Mouse (Mus musculus): ENCODE data around the gene Fyb2.
"Not testable (repeated sequence)": the region's sequence is repeated elsewhere in the genome, so short reads cannot be mapped to it uniquely, and the experiment has no call there.

The Fyb2 gene

GRCm38 (mm10) chr4:105004649-105005048 lies 91.4 kb downstream of the Fyb2 start:
- in situ Hi-C loops (cut with MboI; ENCODE audit: low sequenced_read_pairs), result not testable (repeated sequence)

- in situ Hi-C loops (cut with MboI; ENCODE audit: low sequenced_read_pairs), result no loop called here
Measured at GRCm38 (mm10) chr4:105007360-105008018, 94.2 kb downstream of the Fyb2 start.

- in situ Hi-C loops (cut with MboI; ENCODE audit: low sequenced_read_pairs), result no loop called here
Measured at GRCm38 (mm10) chr4:105013718-105014117, 100.5 kb downstream of the Fyb2 start.

GRCm38 (mm10) chr4:105015496-105015895 lies 102.2 kb downstream of the Fyb2 start:
- in situ Hi-C loops (cut with MboI; ENCODE audit: low sequenced_read_pairs), result no loop called here

GRCm38 (mm10) chr4:105016006-105016613 lies 102.9 kb downstream of the Fyb2 start:
- in situ Hi-C loops (cut with MboI; ENCODE audit: low sequenced_read_pairs), result no loop called here

GRCm38 (mm10) chr4:105027278-105027677 lies 114.0 kb downstream of the Fyb2 start:
- in situ Hi-C loops (cut with MboI; ENCODE audit: low sequenced_read_pairs), result no loop called here

- in situ Hi-C loops (cut with MboI; ENCODE audit: low sequenced_read_pairs), result no loop called here
Measured at GRCm38 (mm10) chr4:105031104-105031503, 117.8 kb downstream of the Fyb2 start.

- in situ Hi-C loops (cut with MboI; ENCODE audit: low sequenced_read_pairs), result no loop called here
Measured at GRCm38 (mm10) chr4:105033153-105033552, 119.9 kb downstream of the Fyb2 start.

- in situ Hi-C loops (cut with MboI; ENCODE audit: low sequenced_read_pairs), result no loop called here
Measured at GRCm38 (mm10) chr4:105034259-105034658, 121.0 kb downstream of the Fyb2 start.

- in situ Hi-C loops (cut with MboI; ENCODE audit: low sequenced_read_pairs), result no loop called here
Measured at GRCm38 (mm10) chr4:105050041-105050440, 136.8 kb downstream of the Fyb2 start.

GRCm38 (mm10) chr4:105051291-105051690 lies 138.0 kb downstream of the Fyb2 start:
- in situ Hi-C loops (cut with MboI; ENCODE audit: low sequenced_read_pairs), result no loop called here

Data from CH12F3 (cell line).